Mouse (Mus musculus): Measurements from ENCODE around the gene Trp53rkb.

GRCm38 (mm10) chr2:166767591-166767990 is 24.7 kb upstream of the Trp53rkb start:
- TF ChIP-seq CTCF (IDR thresholded peaks at IDR 0.05; ENCODE audit: low read depth) (no peak), EP300 (IDR thresholded peaks at IDR 0.05; ENCODE audit: low read depth) (no peak)
